11 mouse cellular contexts compared by ENCODE assay signal in genomic region chr8:105445296-105446126, GRCm38 (mm10). TPM values are rescaled to one million over a fixed set of nuclear protein-coding genes. Genes with fewer than 3 reads are reported as not detected.
DNase-seq lines count a peak whose midpoint lies in the region; ATAC-seq and TF ChIP-seq lines count a peak whose summit lies in the region.
"Had no signal": no experiment of that assay in that cellular context is flagged by ENCODE, and none has a peak within 500 bp of the region (broad histone marks: within the 10 kb centered on the region; RNA-seq: fewer than 3 reads in every experiment).

No protein-coding gene starts in this region.

- H3K27me3 ChIP-seq in hindbrain, postnatal 0 days (ENCODE audit: insufficient read depth, low read length) = no peaks in the 10 kb centered on the region

- intact Hi-C loops in gastrocnemius, adult 2 months (cut with DNase I) = no loop called here
- intact Hi-C loops in gastrocnemius, postnatal 36 days (cut with DNase I) = no loop called here

- no peaks in the 10 kb centered on the region for H3K9me3 ChIP-seq in hindbrain, postnatal 0 days (ENCODE audit: low read length)

- no peaks in the 10 kb centered on the region for H3K36me3 ChIP-seq in hindbrain, postnatal 0 days (ENCODE audit: insufficient read depth, low read length)

- no peak overlapping the region for H3K9ac ChIP-seq in hindbrain, postnatal 0 days (replicated peaks; ENCODE audit: low read length)

- 13% methylated on average over 11 of the region's 11 CpGs for WGBS in hindbrain, postnatal 0 days

- peak; percentile 88 for ATAC-seq in hindbrain, postnatal 0 days

- H3K4me1 ChIP-seq in hindbrain, postnatal 0 days (ENCODE audit: insufficient read depth, low read length) = no peaks in the 10 kb centered on the region

- H3K27ac ChIP-seq in gastrocnemius, adult 2 months = peak overlapping the region; percentile 55
- H3K27ac ChIP-seq in hindbrain, postnatal 0 days = peak overlapping the region; percentile 46

- no peak for DNase-seq in gastrocnemius, adult 2 months
- DNase-seq in gastrocnemius, postnatal 36 days = no peak
- DNase-seq in right cerebral cortex, adult 18-20 months = peak; percentile 46
- no peak for DNase-seq in right cerebral cortex, postnatal 4 days
- DNase-seq in hindbrain, postnatal 0 days (ENCODE audit: low spot score) = peak; percentile 79
- peak; percentile 18 for DNase-seq in yolk sac, embryonic 10.5 days (ENCODE audit: low spot score)
- no peak for DNase-seq in cerebellum, adult 11 months
- DNase-seq in urinary bladder, postnatal 4 days (ENCODE audit: low spot score in 2 of 2) = no peak
- DNase-seq: cerebellum, adult 9-11 months had no signal

- peak overlapping the region; percentile 19; the same call in 1 of the 2 replicates for H3K4me2 ChIP-seq in hindbrain, postnatal 0 days (ENCODE audit: low read depth, low read length)

- TF ChIP-seq CTCF in gastrocnemius, adult 2 months (IDR thresholded peaks at IDR 0.05) = no peak
- peak; percentile 24; the same call in 1 of the 2 replicates for TF ChIP-seq CTCF in hindbrain, postnatal 0 days (IDR thresholded peaks at IDR 0.05; ENCODE audit: low read depth)

- peak overlapping the region; percentile 2; the same call in 1 of the 2 replicates for H3K4me3 ChIP-seq in gastrocnemius, adult 2 months
- H3K4me3 ChIP-seq in hindbrain, postnatal 0 days (ENCODE audit: low read length) = no peak overlapping the region

RNA-seq across cellular contexts. Expression of gene Tppp3, which starts 25.8 kb away (rescaled TPM):
- 10 to 100 TPM; 52.8 to 53.4 TPM for total RNA-seq in gastrocnemius, adult 2 months (2021)
- total RNA-seq in gastrocnemius, postnatal 36 days (2021) = 10 to 100 TPM; 54.1 to 54.9 TPM
- 106 and 108 TPM in 2 replicates for total RNA-seq in hindbrain, postnatal 0 days (2014; rRNA removed)
- polyA plus RNA-seq in hindbrain, postnatal 0 days (2015; fragmentation: Nextera tagmentation; extraction: Ambion mirVana) = 197 and 201 TPM in 2 replicates
- total RNA-seq: hematopoietic stem cell, adult 5-6 weeks had no signal

RNA-seq across cellular contexts. Expression of gene Lrrc36, which starts 32.1 kb away (rescaled TPM):
- under 1 TPM; 0.64 to 0.73 TPM for total RNA-seq in gastrocnemius, adult 2 months (2021)
- under 1 TPM; 0.54 to 0.71 TPM for total RNA-seq in gastrocnemius, postnatal 36 days (2021)
- total RNA-seq in hindbrain, postnatal 0 days (2014; rRNA removed) = 0.68 and 1.7 TPM in 2 replicates
- 0.50 and 0.66 TPM in 2 replicates for polyA plus RNA-seq in hindbrain, postnatal 0 days (2015; fragmentation: Nextera tagmentation; extraction: Ambion mirVana)

RNA-seq across cellular contexts. Expression of gene Kctd19, which starts 32.2 kb away (rescaled TPM):
- total RNA-seq in gastrocnemius, adult 2 months (2021) = under 1 TPM in 1 of 2 experiments, not detected in 1; 0.23 TPM
- total RNA-seq in gastrocnemius, postnatal 36 days (2021) = not detected
- total RNA-seq in hindbrain, postnatal 0 days (2014; rRNA removed) = 0.11 and 0.16 TPM in 2 replicates
- 0.09 and 0.15 TPM in 2 replicates for polyA plus RNA-seq in hindbrain, postnatal 0 days (2015; fragmentation: Nextera tagmentation; extraction: Ambion mirVana)
- total RNA-seq: hematopoietic stem cell, adult 5-6 weeks; megakaryocyte, adult 5-6 weeks had no signal

RNA-seq across cellular contexts. Expression of gene Zdhhc1, which starts 51.2 kb away (rescaled TPM):
- 10 to 100 TPM in 1 of 2 experiments, 1 to 10 TPM in 1; 9.6 to 11.2 TPM for total RNA-seq in gastrocnemius, adult 2 months (2021)
- total RNA-seq in gastrocnemius, postnatal 36 days (2021) = 1 to 10 TPM; 8.1 to 8.3 TPM
- 49.3 and 54.2 TPM in 2 replicates for total RNA-seq in hindbrain, postnatal 0 days (2014; rRNA removed)
- 31.3 and 34.7 TPM in 2 replicates for polyA plus RNA-seq in hindbrain, postnatal 0 days (2015; fragmentation: Nextera tagmentation; extraction: Ambion mirVana)

Comparison
In these comparisons a context has a peak if more than half of its experiments do, and no peak if none do; other contexts are left out.
1. DNase-seq: peak in right cerebral cortex, adult 18-20 months (single experiment), hindbrain, postnatal 0 days (single experiment) and yolk sac, embryonic 10.5 days (single experiment); none in gastrocnemius, adult 2 months (single experiment), gastrocnemius, postnatal 36 days (0 of 2), right cerebral cortex, postnatal 4 days (single experiment), cerebellum, adult 11 months (single experiment) and urinary bladder, postnatal 4 days (0 of 2).